Mouse (Mus musculus): ENCODE data around the gene Zfp560. TPM values are rescaled to one million over a fixed set of nuclear protein-coding genes. Genes with fewer than 3 reads are reported as not detected.
"Not testable (repeated sequence)": the region's sequence is repeated elsewhere in the genome, so short reads cannot be mapped to it uniquely, and the experiment has no call there.

Zfp560 gene
- polyA plus RNA-seq, 1 experiment, result 5.4 TPM

- TF ChIP-seq POLR2A (IDR thresholded peaks at IDR 0.05; ENCODE audit: control insufficient read depth, extremely low read depth, insufficient read depth, low read length, poor library complexity) (no peak), CTCF (IDR thresholded peaks at IDR 0.05; ENCODE audit: borderline replicate concordance, control insufficient read depth, extremely low read depth, insufficient read depth, low read length, poor library complexity) (no peak)
- Histone ChIP-seq H3K36me3 (ENCODE audit: control insufficient read depth, insufficient read depth, low read length) (no peaks in the 10 kb centered on the region), H3K27ac (ENCODE audit: control insufficient read depth, insufficient read depth, low read length) (no peak overlapping the region), H3K4me1 (replicated peaks; ENCODE audit: control insufficient read depth, insufficient read depth, low read length) (no peaks in the 10 kb centered on the region), H3K27me3 (ENCODE audit: control insufficient read depth, insufficient read depth, low read length) (no peaks in the 10 kb centered on the region), H3K4me3 (ENCODE audit: control insufficient read depth, insufficient read depth, low read length) (no peak overlapping the region)
- DNase-seq, result no peak
- WGBS, result 96% methylated on average over 1 of the region's 1 CpGs
These were observed 10.3 kb downstream of the Zfp560 start for GRCm38 (mm10) chr9:20374712-20375111.

- Histone ChIP-seq H3K36me3 (ENCODE audit: control insufficient read depth, insufficient read depth, low read length) (no peaks in the 10 kb centered on the region), H3K4me3 (ENCODE audit: control insufficient read depth, insufficient read depth, low read length) (no peak overlapping the region), H3K27ac (ENCODE audit: control insufficient read depth, insufficient read depth, low read length) (no peak overlapping the region), H3K27me3 (ENCODE audit: control insufficient read depth, insufficient read depth, low read length) (no peaks in the 10 kb centered on the region), H3K4me1 (replicated peaks; ENCODE audit: control insufficient read depth, insufficient read depth, low read length) (no peaks in the 10 kb centered on the region)
- TF ChIP-seq POLR2A (IDR thresholded peaks at IDR 0.05; ENCODE audit: control insufficient read depth, extremely low read depth, insufficient read depth, low read length, poor library complexity), result no peak
- no peak for TF ChIP-seq CTCF (IDR thresholded peaks at IDR 0.05; ENCODE audit: borderline replicate concordance, control insufficient read depth, extremely low read depth, insufficient read depth, low read length, poor library complexity)
- WGBS, result 97% methylated on average over 2 of the region's 2 CpGs
- no peak for DNase-seq
These were observed 17.7 kb downstream of the Zfp560 start for GRCm38 (mm10) chr9:20367311-20367710.

- no peak overlapping the region for H3K4me3 ChIP-seq (ENCODE audit: control insufficient read depth, insufficient read depth, low read length)
- DNase-seq, result no peak
- 98% methylated on average over 4 of the region's 4 CpGs for WGBS
- no peaks in the 10 kb centered on the region for H3K27me3 ChIP-seq (ENCODE audit: control insufficient read depth, insufficient read depth, low read length)
- H3K27ac ChIP-seq (ENCODE audit: control insufficient read depth, insufficient read depth, low read length), result no peak overlapping the region
- TF ChIP-seq CTCF (IDR thresholded peaks at IDR 0.05; ENCODE audit: borderline replicate concordance, control insufficient read depth, extremely low read depth, insufficient read depth, low read length, poor library complexity) (no peak), POLR2A (IDR thresholded peaks at IDR 0.05; ENCODE audit: control insufficient read depth, extremely low read depth, insufficient read depth, low read length, poor library complexity) (no peak)
- H3K36me3 ChIP-seq (ENCODE audit: control insufficient read depth, insufficient read depth, low read length), result peaks cover 5% of the 10 kb centered on the region; the same call in 1 of the 2 replicates
- no peaks in the 10 kb centered on the region for H3K4me1 ChIP-seq (replicated peaks; ENCODE audit: control insufficient read depth, insufficient read depth, low read length)
These were observed 36.5 kb downstream of the Zfp560 start for GRCm38 (mm10) chr9:20348501-20348900.

GRCm38 (mm10) chr9:20335994-20336393 is 49.0 kb downstream of the Zfp560 start, which contains the start of gene Olfr18:
TSS of gene Olfr18 (minus strand) at chr9:20336094.
- no peak for DNase-seq
- no peaks in the 10 kb centered on the region for H3K27me3 ChIP-seq (ENCODE audit: control insufficient read depth, insufficient read depth, low read length)
- no peak for TF ChIP-seq POLR2A (IDR thresholded peaks at IDR 0.05; ENCODE audit: control insufficient read depth, extremely low read depth, insufficient read depth, low read length, poor library complexity)
- TF ChIP-seq CTCF (IDR thresholded peaks at IDR 0.05; ENCODE audit: borderline replicate concordance, control insufficient read depth, extremely low read depth, insufficient read depth, low read length, poor library complexity), result no peak
- no peak within 1 kb of the TSS for H3K4me3 ChIP-seq (ENCODE audit: control insufficient read depth, insufficient read depth, low read length)
- H3K27ac ChIP-seq (ENCODE audit: control insufficient read depth, insufficient read depth, low read length), result no peak within 1 kb of the TSS
- H3K36me3 ChIP-seq (ENCODE audit: control insufficient read depth, insufficient read depth, low read length), result no peaks in the 10 kb centered on the region
- H3K4me1 ChIP-seq (replicated peaks; ENCODE audit: control insufficient read depth, insufficient read depth, low read length), result no peaks in the 10 kb centered on the region

- H3K27ac ChIP-seq (ENCODE audit: control insufficient read depth, insufficient read depth, low read length), result no peak within 1 kb of the TSS
- no peaks in the 10 kb centered on the region for H3K36me3 ChIP-seq (ENCODE audit: control insufficient read depth, insufficient read depth, low read length)
- 89% methylated on average over 1 of the region's 1 CpGs for WGBS
- no peaks in the 10 kb centered on the region for H3K4me1 ChIP-seq (replicated peaks; ENCODE audit: control insufficient read depth, insufficient read depth, low read length)
- DNase-seq, result no peak
- TF ChIP-seq POLR2A (IDR thresholded peaks at IDR 0.05; ENCODE audit: control insufficient read depth, extremely low read depth, insufficient read depth, low read length, poor library complexity), result no peak
- TF ChIP-seq CTCF (IDR thresholded peaks at IDR 0.05; ENCODE audit: borderline replicate concordance, control insufficient read depth, extremely low read depth, insufficient read depth, low read length, poor library complexity), result no peak
- H3K27me3 ChIP-seq (ENCODE audit: control insufficient read depth, insufficient read depth, low read length), result no peaks in the 10 kb centered on the region
- no peak within 1 kb of the TSS for H3K4me3 ChIP-seq (ENCODE audit: control insufficient read depth, insufficient read depth, low read length)
These were observed 86.7 kb downstream of the Zfp560 start, which contains the start of gene Olfr873 for GRCm38 (mm10) chr9:20298232-20298631. TSS of gene Olfr873 (plus strand) at chr9:20298532.

- 91% methylated on average over 5 of the region's 5 CpGs for WGBS
- H3K27me3 ChIP-seq (ENCODE audit: control insufficient read depth, insufficient read depth, low read length); DNase-seq; H3K36me3 ChIP-seq (ENCODE audit: control insufficient read depth, insufficient read depth, low read length); H3K4me1 ChIP-seq (replicated peaks; ENCODE audit: control insufficient read depth, insufficient read depth, low read length); H3K27ac ChIP-seq (ENCODE audit: control insufficient read depth, insufficient read depth, low read length); H3K4me3 ChIP-seq (ENCODE audit: control insufficient read depth, insufficient read depth, low read length): not testable (repeated sequence)
These were observed 89.4 kb downstream of the Zfp560 start for GRCm38 (mm10) chr9:20295562-20295961.

Other genes starting within 250 kb of the Zfp560 start
- gene Olfr870, start 211.1 kb downstream of the Zfp560 start, polyA plus RNA-seq (2012; rRNA removed), result not detected in 2 replicates
- not detected in 2 replicates for gene Olfr871, start 173.0 kb downstream of the Zfp560 start, polyA plus RNA-seq (2012; rRNA removed)
- not detected in 2 replicates for gene Olfr872, start 148.1 kb downstream of the Zfp560 start, polyA plus RNA-seq (2012; rRNA removed)
- gene Olfr39, start 102.8 kb downstream of the Zfp560 start, polyA plus RNA-seq (2012; rRNA removed), result not detected in 2 replicates
- gene Olfr873, start 86.6 kb downstream of the Zfp560 start, polyA plus RNA-seq (2012; rRNA removed), result not detected in 2 replicates
- gene Olfr18, start 49.1 kb downstream of the Zfp560 start, polyA plus RNA-seq (2012; rRNA removed), result not detected in 2 replicates
- gene Zfp26, start 75.0 kb upstream of the Zfp560 start, polyA plus RNA-seq (2012; rRNA removed), result 5.2 and 5.6 TPM in 2 replicates
- 7.7 and 9.8 TPM in 2 replicates for gene Zfp426, start 107.6 kb upstream of the Zfp560 start, polyA plus RNA-seq (2012; rRNA removed)
- gene Zfp266, start 136.2 kb upstream of the Zfp560 start, polyA plus RNA-seq (2012; rRNA removed), result 11.4 and 12.1 TPM in 2 replicates
- 7.5 and 8.2 TPM in 2 replicates for gene Zfp846, start 196.1 kb upstream of the Zfp560 start, polyA plus RNA-seq (2012; rRNA removed)